Mouse (Mus musculus): ENCODE measurements around the gene Angpt4.

Angpt4 gene

DNA sequence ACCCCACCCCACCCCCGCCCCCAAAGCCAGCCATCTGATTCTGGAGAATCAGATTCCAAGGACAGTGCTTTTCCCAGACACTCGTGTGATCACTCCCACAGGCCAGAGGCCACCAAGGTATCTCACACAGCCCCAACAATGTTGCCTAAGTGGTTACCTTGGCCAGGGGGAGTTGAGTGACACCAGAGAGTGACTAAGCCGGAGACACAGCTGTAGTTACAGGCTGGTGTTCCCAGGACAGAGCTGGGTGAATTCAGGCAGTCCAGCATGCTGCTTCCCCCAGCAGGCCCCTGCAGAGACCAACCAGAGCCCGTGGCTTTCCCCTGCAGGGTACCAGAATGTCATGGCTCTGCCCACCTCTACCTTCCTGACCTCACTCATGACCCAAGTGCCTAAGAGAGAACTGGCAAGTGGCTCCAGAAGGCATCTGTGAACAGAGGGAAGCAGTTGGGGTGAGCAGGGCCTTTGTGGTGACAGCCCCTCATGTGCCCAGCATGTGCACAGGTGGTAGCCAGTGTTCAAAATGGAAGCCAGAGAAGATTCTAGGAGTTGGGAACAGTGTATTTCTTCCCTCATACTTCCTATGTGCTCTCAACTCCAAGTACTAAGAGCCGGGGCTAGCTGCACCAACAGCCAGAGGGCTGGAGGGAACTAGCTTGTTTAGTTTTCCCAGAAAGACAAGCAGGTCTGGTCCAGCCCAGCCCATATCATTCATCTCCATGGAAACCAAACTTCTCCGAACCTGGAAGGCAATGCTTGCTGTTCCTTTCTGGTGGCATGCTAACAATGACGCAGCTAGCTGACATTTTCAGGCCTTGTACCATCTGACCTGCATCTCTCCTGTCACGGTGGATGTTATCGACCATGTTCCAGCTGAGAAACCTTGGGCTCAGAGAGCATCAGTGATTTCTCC is 50.5 kb downstream of the Angpt4 start:
- DNase-seq (ENCODE audit: low read depth, low spot score), result no peak

DNA sequence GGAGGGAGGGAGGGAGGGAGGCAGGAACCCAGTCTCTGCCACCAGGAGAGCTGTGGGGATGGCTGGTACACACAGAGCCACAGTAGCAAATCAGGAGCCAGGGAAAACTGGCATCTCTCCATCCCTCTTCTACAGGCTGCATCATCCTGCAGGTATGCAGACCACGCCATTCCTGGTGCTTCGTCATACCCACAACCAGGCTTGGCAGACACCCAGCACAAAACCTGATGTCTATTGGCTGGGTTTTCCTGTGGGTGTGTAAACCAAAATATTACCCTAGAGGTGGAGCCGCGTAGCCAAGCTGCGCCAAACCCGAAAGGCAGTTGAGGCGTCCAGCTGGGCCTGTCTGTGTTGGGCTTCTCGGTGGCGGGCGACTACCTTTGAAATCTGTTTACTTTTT is 51.5 kb downstream of the Angpt4 start:
- DNase-seq (ENCODE audit: low read depth, low spot score), result no peak

DNA sequence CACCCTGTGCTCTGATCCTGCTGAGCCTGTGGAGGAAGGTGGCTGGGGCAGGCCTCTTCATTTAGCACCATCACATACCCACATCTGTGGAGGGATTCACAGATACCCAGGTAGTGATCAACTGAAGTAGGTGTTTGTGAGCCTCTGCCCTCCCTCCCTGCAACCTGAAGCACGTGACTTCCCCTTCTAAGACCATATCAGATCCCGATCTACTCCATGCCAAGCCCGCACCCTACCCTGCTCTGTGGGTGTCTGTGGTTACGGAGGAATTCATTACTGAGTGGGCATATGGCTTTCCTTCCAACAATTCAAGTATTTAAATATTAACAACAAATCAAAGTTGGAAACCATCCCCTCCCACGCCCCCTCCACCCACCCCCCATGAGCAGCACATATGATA is 52.3 kb downstream of the Angpt4 start:
- DNase-seq (ENCODE audit: low read depth, low spot score), result no peak

DNA sequence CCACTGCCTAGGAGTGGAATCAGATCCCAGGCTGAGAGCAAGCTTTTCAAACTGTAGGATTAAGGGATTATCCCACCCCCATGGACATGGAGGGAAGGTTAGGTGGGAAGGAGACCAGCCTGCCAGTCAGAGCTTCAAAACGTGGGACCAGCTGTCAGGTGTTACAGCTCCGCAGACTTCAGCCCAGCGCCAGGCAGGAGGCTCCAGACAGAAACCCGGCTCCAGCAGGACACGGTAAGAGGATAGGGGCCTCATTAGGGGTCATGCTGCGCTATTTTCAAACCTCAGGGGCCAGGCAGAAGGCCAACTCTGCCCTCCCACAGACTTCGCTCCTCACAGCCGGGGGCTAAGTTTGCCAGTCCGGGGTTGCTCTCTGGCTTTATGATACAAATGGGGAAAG is 53.0 kb downstream of the Angpt4 start:
- DNase-seq (ENCODE audit: low read depth, low spot score), result no peak

DNA sequence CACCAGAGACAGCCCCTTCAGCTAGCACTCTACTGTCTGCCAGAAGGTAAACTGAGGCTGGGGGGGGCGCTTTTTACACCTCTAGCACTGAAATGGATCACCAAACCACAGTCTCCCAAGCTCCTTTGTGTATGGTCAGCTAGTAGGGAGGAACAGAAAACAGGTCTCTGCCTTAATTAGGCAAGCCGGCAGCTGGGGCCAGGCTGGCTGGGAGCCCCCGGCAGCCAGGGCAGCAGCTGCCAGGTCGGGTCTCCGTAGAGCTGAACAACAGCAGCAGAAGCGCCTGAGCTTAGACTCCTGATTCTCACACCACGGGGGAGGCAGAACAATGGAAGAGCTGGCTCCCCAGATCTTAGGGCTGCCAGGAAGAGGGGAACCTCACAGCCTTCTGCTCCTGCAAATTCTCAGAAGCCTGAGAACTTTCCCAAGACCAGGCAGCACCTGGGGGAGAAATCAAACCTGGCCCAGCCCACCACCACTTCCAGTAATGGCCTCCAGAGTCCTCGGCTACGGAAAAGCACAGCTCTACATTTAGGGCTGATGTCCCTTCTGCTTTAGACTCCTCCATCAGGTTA is 56.3 kb downstream of the Angpt4 start:
- DNase-seq (ENCODE audit: low read depth, low spot score), result no peak

DNA sequence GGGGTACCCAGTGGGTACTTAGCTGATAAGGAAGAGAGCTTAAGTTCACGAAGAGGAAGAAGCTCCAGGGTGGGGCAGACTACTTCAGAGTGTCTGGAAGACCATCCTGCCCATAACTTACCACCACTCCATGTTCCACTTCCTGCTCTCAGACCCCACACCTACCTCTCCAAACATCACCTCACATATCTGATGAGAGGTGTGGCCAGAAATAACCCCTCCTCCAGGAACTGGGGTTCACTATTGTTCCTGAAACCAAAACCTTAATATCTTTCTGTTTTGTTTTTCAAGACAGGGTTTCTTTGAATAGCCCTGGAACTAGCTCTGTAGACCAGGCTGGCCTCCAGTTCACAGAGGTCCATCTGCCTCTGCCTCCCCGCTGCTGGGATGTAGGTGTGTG is 56.8 kb downstream of the Angpt4 start:
- no peak for DNase-seq (ENCODE audit: low read depth, low spot score)

DNA sequence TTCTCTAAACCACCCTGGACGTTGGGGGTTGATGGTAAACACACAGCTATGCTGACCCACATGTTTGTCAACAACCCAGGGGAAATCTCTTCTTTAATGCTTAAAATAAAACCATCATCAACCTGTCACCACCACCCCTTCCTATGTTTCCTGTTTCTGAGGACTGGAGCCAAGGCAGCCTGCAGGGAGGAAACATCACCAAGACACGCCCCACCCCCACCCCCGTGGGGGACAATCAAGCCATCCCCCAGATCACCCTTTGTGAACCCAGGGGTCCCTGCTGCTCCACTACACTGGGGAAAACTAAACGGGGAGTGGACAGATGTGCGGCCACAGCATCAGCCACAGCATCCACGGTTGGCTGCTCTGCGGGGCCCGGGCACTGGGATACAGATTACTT is 57.4 kb downstream of the Angpt4 start:
- no peak for DNase-seq (ENCODE audit: low read depth, low spot score)

DNA sequence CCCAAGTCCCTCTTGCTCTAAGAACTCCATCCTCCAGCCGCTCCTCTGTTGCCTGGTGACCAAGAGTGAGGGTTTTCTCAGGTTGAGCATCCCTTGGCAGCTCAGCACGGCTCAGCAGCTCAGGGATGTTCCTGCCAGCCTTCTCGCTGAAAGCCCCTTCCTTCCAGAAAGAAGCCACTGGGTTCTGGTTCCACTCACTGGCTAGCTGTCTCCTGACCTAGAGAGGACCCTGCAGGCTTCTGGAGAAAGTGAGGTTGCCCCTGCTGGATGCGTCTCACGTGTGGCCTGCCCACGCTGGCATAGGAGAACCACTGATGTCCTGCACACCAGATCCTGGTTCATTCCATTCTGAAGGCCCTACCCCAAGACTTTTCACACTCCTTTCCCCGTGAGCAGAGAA is 58.0 kb downstream of the Angpt4 start:
- no peak for DNase-seq (ENCODE audit: low read depth, low spot score)

DNA sequence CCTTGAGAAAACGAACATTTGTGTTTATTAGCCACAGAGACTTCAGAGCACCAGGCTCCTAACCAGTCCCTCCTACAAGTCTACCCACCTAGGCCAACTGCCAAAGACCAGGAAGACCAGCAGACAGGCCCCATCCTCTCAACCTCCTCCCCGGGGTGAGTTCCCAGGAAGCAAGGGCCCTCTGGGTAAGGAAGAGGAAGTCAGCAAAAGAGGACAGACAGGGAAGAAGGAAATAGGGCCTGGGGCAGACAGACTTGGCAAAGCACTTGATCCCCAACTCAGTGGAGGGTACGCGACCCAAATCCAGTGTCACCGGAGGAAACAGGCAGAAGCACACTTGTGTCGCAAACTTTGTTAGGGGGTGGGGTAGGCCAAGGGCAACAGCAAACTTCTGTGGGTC is 58.4 kb downstream of the Angpt4 start:
- no peak for DNase-seq (ENCODE audit: low read depth, low spot score)

DNA sequence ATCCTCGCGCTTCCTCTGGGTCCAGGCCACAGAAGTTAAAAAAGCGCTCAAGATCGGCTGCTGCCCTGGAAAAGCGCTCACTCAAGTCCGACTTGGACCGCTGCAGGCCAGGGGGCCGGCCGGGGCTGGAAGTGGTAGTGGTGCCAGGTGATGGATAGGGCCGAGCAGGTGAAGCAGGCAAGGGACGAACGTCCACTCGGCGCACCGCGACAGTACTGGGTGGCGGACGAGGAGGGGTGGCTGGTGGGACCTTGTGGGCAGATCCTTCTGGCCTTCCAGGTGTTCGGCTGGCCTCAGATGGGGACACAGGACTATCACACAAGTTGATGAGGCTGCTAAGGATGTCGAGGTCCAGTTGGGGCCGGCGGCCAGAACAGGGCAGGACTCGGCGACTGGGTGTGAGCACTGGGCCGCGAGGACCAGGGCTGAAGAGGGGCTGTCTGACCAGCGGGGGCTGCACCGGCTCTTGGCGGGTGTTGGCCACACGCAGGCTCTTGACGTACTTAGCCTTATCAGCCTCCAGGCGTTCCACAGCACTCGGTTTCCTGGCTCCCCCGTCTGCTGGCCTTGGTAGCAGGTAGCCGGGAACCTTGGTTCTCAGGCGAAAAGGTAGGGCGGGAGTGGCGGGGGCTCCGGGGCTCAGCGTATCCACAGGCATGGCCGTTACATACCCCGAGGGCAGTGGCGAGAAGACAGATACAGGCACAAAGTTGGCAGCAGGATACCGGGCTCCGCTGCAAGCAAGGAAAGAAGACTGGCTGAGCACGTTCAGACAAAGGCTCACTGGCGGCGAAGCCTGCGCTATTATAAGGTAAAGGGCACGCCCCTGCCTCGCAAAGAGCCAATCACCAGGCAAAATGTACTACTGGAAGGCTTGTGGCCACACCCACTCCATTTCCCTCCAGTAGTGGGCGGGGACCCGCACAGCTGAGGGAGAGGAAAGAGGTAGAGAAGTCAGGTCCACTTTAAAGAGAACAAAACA is 59.5 kb downstream of the Angpt4 start:
- peak; percentile 85 for DNase-seq (ENCODE audit: low read depth, low spot score)

DNA sequence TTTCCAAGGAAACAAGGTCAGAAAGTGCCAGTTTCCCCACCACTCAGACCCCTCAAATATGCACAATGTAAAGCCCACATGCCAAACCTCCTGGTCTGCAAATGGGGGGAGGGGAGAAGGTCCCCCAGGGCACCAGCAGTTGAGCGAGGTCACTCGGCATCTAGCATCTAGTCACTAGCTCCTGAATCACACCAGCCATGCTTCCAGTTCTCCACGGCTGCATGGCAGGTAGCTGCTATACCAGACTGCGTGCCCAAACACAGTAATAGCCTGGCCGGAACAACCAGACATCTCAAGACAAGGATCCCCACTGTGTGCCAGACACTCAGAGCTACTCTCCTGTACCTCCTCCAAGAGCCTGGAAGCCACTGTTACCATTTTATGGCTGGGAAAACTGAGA is 60.7 kb downstream of the Angpt4 start:
- no peak for DNase-seq (ENCODE audit: low read depth, low spot score)

DNA sequence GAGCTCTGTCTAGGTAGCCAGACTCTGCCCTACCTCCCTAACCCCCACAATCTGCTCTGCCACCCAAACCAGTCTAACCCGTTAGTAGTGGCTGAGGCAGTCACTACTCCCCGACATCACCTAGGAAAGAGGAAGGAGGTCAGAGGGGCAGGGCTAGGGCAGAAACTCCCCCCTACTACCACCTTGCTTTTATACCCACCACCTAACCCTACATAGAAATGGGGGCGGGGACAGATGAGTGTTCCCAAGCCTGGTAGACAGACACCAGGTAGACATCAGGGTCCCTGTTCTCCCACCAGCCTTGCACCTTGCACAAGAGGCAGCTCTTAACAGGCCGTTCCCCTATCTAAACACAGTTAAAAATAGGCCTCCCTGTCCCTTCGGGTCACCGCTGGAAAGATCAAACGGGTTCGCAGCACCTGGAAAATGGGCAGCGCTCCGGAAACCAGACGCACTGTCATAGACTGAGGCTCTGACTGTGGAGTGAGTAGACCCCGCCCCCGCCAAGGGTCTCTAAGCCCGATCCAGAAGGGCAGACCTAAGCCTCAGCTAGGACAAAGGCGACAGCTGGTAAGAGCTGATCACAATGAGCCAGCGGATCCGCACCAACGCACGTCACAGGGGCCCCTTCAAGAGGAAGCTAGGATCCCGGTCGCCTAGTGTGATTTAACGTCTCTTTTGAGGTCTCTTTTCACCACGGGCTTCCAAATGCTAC is 62.0 kb downstream of the Angpt4 start:
- DNase-seq (ENCODE audit: low read depth, low spot score), result no peak

DNA sequence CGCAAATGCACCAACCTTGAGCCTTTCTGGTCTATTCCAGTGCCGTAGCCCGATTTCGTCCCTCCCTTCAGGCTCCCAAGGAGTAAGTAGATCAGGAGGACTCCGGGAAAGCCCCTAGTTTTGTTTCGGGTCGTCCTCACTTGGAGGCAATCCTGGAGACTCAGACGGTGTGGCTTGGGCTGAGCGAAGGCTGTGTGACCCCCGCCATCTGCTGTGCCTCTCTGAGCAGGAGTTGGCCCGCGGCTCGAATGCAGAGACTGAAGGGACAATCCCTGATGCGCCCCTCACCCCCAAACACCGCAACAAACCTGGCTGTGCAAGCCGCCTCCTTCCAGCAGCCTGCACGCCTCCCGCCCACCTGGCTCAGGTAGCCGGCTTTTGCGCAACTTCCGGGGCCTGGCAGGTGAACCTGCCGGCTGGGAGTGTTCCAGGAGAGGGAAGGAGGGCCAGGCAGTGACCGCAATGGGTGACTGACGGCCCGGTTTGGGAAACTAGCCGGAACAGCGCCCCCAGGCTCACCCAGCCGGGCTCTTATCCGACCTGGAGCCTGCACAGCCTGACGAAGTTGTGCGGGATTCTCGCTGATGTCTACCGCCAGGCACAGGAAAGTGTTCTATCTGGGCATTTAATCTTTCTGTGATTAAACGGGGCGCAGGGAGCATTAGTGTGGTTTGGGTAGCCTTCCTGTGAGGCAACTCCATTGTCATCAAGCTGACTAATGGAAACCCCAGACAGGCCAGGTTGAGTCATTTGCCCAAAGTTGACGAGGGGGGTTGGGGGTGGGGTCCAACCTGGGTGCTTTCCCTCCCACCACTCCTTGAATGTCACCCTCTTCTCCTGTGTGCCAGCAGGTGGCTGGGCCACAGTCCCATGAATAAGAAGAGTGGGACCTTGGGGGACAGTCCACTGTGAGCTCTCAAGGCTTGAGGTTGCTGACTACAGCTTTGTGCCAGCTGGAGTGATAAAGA is 62.9 kb downstream of the Angpt4 start:
- DNase-seq (ENCODE audit: low read depth, low spot score), result no peak

DNA sequence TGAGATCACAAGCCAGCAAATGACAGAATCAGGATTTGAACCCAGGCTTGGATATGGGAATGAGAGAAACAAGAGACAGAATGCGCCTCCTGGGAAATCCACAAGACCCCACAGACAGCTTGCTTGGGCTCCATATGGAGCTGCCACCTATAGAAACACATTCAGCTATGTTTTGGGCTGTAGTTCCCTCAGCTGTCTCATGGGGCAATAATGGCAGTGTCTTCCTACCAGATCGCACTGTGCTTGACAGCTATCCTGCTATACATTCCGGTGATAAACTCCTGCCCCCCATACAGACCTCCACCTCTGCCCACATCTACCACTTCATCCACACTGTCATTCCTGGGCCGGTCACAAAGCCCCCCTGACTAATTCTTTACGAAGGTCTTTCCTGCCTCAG is 64.3 kb downstream of the Angpt4 start:
- DNase-seq (ENCODE audit: low read depth, low spot score), result no peak

DNA sequence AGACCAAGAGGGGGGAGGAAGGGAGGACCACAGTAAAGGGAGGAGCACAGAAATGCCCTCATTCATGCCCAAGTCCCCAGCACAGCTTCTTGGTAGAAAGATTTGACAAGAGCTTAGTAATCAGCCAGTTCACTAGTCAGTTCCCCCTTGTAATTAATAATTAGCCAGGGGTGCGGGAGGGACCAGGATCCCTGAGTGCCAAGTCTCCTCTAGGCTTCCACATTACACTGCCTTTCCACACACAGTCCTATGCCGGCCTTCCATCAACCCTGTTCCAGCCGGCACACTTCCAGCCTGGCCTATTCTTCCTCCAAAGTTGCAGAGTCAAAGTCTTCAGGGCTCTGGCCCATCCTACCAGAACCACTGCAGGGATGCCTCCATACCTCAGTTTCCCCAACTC is 65.1 kb downstream of the Angpt4 start:
- DNase-seq (ENCODE audit: low read depth, low spot score), result no peak

DNA sequence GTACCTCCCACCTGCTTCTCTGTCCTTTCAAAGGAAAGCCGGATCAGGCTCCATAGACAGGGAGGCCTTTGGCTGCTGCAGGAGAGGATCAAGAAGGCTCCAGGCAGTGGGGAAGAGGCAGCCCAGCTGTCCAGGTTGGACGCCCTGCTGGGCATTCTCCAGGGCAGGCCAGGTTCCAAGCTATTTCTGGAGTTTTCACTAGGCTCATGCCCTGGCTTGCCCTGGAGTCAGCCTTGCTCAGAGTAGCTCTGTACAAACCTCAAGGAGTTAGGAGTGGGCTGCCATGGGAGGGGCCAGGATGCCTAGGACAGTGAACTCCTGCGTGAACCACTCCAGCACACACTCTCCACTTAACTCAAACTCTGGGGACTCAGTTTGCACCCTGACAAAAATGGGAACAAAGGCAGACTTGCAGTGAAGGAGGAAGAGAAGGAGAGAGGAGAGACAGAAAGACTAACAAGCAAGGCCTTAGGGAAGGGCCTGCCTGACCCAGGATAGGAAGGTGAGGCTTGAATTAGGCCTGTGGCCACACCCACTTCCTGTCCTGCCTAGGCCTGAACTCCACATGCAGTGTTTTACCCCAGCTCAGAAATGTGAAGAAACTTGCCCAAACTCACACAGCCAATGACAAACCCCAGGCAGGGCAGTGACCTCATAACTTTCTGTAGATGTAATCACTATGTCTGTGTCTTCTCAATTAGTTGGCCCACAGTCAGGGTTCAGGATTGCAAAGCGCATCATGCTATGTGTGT is 66.9 kb downstream of the Angpt4 start:
- DNase-seq (ENCODE audit: low read depth, low spot score), result no peak

DNA sequence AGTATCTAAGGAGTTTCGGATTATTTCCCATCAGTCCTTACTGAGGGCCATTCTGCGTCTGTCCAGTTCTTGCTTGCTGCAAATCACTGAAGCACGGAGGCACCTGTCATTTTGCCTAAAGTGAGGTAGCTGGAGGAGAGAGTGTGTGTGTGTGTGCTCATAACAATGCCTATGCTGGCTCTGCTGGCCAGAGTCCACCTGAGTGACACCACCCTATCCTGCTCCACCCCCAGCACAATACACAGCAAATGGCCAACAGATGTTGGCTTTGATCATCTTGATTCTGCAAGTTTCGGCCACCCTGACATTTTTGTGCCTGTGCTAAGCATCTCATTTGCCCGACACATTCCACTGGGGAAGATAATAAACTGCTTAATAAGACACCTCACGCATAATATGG is 67.5 kb downstream of the Angpt4 start:
- DNase-seq (ENCODE audit: low read depth, low spot score), result no peak

DNA sequence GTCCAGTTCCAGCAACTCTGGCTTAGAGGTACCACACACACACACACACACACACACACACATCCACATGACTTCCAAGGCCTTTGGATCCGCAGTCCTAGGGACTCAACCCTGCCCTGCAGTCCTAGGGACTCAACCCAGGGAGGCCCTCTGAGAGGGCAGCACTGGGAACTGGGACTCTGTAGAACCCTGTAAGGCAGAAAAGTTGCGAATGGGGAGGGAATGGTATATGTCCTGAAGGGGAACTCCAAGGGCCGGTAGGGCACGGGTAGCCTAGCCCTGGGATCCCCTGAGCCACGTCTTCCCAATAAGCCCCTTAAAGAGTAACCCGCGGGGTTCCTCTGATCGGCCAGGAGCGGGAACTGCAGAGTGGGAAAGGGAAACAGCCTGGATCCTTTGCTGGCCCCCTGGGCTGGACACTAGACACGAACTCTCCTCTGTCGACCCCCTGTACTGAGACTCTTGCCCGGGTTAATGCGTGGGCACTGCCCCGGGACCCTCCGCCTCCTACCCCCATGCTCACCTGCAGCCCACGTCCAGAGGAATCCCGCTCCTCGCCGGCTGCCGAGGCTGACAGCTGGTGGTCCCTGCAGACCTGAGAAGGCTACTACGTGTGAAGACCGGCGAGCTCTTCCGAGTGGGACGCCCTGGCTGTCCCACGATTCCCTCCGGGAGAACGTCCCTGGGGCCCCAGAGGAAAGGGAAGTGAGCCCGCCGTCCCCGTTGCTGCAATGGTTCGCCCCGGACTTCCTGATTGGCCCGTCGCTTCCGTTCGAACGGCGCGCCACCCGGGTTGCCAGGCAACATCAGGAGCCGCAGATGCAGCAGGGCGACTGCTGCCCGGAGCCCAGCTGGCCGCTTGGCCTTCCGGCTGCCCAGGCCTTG is 68.7 kb downstream of the Angpt4 start, which contains the start of gene Fam110a:
TSS of gene Fam110a (minus strand) at position 750 of the 885 bp plus-strand sequence.
- DNase-seq (ENCODE audit: low read depth, low spot score), result peak; percentile 72

DNA sequence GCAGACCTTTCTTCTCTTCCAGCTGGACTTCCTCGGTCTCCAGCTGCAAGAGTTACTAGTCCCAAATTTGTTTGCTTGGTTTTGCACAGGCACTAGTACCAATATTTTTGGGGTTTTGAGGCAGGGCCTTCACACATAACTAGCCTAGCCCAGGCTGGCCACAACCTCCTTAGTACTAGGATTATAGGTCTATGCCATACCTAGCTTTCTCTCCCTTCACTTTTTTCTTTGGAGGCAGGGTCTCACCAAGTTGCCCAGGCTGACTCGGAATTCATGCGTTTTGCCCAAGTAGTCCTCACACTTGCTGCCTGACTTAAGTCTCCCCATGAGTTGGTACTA is 69.3 kb downstream of the Angpt4 start:
- no peak for DNase-seq (ENCODE audit: low read depth, low spot score)

Measured in brain, embryonic 18.5 days (tissue).